Mouse (Mus musculus) limb, embryonic 14.5 days (tissue): ENCODE results near the gene Traf3. TPM values are rescaled to one million over a fixed set of nuclear protein-coding genes. Genes with fewer than 3 reads are reported as not detected.

ENCODE experiments used
- ATAC-seq: fragments of 200-750 bp; cut with Nextera tagmentation; 2 replicates; pipeline ENCODE4 v1.8.0; 2017; ENCODE audit warnings: low read depth, moderate number of reproducible peaks, moderate TSS enrichment; ENCODE audit not compliant: low FRiP score
- DNase-seq: peaks from one replicate; pipeline ENCODE4 v3.0.0-alpha.2; 2015; ENCODE audit warnings: low spot score
- H3K27ac ChIP-seq: fragments of 300-500 bp; sonication (generic); replicated peaks from 2 replicates; pipeline ENCODE4 v1.5.1; 2014; ENCODE audit warnings: low read depth, mild to moderate bottlenecking, low read length, moderate library complexity, mixed read lengths
- H3K27me3 ChIP-seq: fragments of 300-500 bp; sonication (generic); 2 replicates; pipeline ENCODE4 v1.6.1; 2014; ENCODE audit warnings: low read length, mixed read lengths; ENCODE audit not compliant: control insufficient read depth, insufficient read depth
- H3K36me3 ChIP-seq: fragments of 300-500 bp; sonication (generic); 2 replicates; pipeline ENCODE4 v1.6.1; 2014; ENCODE audit warnings: mild to moderate bottlenecking, low read length, moderate library complexity, mixed read lengths; ENCODE audit not compliant: control insufficient read depth, insufficient read depth
- H3K4me1 ChIP-seq: fragments of 300-500 bp; sonication (generic); 2 replicates; pipeline ENCODE4 v1.6.1; 2014; ENCODE audit warnings: antibody characterized with exemption, low read length, mixed read lengths; ENCODE audit not compliant: control insufficient read depth, insufficient read depth
- H3K4me2 ChIP-seq: fragments of 300-500 bp; sonication (generic); replicated peaks from 2 replicates; pipeline ENCODE4 v1.6.1; 2014; ENCODE audit warnings: low read depth, mild to moderate bottlenecking, low read length, moderate library complexity; ENCODE audit not compliant: severe bottlenecking
- H3K4me3 ChIP-seq: fragments of 300-500 bp; sonication (generic); replicated peaks from 2 replicates; pipeline ENCODE4 v1.5.1; 2014; ENCODE audit warnings: low read length
- H3K9ac ChIP-seq: fragments of 300-500 bp; sonication (generic); 2 replicates; pipeline ENCODE4 v1.6.1; 2014; ENCODE audit warnings: mild to moderate bottlenecking, low read depth, low read length, moderate library complexity; ENCODE audit not compliant: severe bottlenecking
- H3K9me3 ChIP-seq: fragments of 300-500 bp; sonication (generic); 2 replicates; pipeline ENCODE4 v1.6.1; 2016; ENCODE audit warnings: low read length; ENCODE audit not compliant: control insufficient read depth
- POLR2A ChIP-seq: fragments of 200-500 bp; IDR thresholded peaks from 2 replicates; pipeline ENCODE4 v1.8.0; 2012; ENCODE audit warnings: inconsistent platforms, mild to moderate bottlenecking, moderate library complexity, borderline replicate concordance; ENCODE audit not compliant: insufficient read depth, insufficient read length; ENCODE audit errors: extremely low read depth
- WGBS: fragments of 180-500 bp; shearing (Covaris S2); extraction: QIAGEN DNeasy Blood & Tissue Kit; methylation state at CpG from one replicate; pipeline ENCODE4 v1.1.7; 2014; 5-methylcytosine and 5-hydroxymethylcytosine counted together
- polyA plus RNA-seq, 2 experiments: library from polyadenylated mRNA; depleted of rRNA in 1 of 2; stranded (reverse) in 1 of 2; unstranded in 1 of 2; fragments of >200 nt; fragmentation: Nextera tagmentation in 1 of 2; extraction: Ambion mirVana in 1 of 2; gene quantifications; 2 replicates each; pipeline versions ENCODE4 v1.2.1 to v1.2.3; 2012 to 2014

Traf3 gene
- polyA plus RNA-seq, 2 experiments: 12.8 to 20.2 TPM

GRCm38 (mm10) chr12:111143005-111143508 lies 23.1 kb upstream of the Traf3 start:
- H3K4me3 ChIP-seq: no peak overlapping the region
- no peak overlapping the region for H3K9ac ChIP-seq
- H3K27ac ChIP-seq: 0 out of 2 replicates have a peak overlapping the region, but pooled peaks have one; percentile 26
- H3K36me3 ChIP-seq: no peaks in the 10 kb centered on the region
- no peaks in the 10 kb centered on the region for H3K27me3 ChIP-seq
- peak overlapping the region; percentile 22; the same call in 1 of the 2 replicates for H3K4me2 ChIP-seq
- TF ChIP-seq POLR2A: no peak
- peaks cover 18% of the 10 kb centered on the region for H3K4me1 ChIP-seq
- no peak for DNase-seq
- WGBS: 22% methylated on average over 12 of the region's 12 CpGs
- peak; percentile 11; the same call in 1 of the 2 replicates for ATAC-seq
- H3K9me3 ChIP-seq: no peaks in the 10 kb centered on the region

GRCm38 (mm10) chr12:111143509-111144063 lies 22.6 kb upstream of the Traf3 start:
- ATAC-seq: peak; percentile 51
- Histone ChIP-seq H3K27ac (peak overlapping the region; percentile 26; the same call in 1 of the 2 replicates), H3K9ac (peak overlapping the region; percentile 21; the same call in 1 of the 2 replicates), H3K36me3 (no peaks in the 10 kb centered on the region), H3K4me1 (peaks cover 18% of the 10 kb centered on the region), H3K4me2 (peak overlapping the region; percentile 22; the same call in 1 of the 2 replicates), H3K27me3 (no peaks in the 10 kb centered on the region), H3K9me3 (no peaks in the 10 kb centered on the region), H3K4me3 (no peak overlapping the region)
- TF ChIP-seq POLR2A: no peak
- DNase-seq: peak; percentile 56
- 50% methylated on average over 13 of the region's 16 CpGs for WGBS

GRCm38 (mm10) chr12:111144598-111144997 lies 21.6 kb upstream of the Traf3 start:
- Histone ChIP-seq H3K27me3 (no peaks in the 10 kb centered on the region), H3K9me3 (no peaks in the 10 kb centered on the region), H3K4me1 (peaks cover 18% of the 10 kb centered on the region), H3K27ac (no peak overlapping the region), H3K9ac (no peak overlapping the region), H3K4me2 (no peak overlapping the region), H3K4me3 (no peak overlapping the region), H3K36me3 (no peaks in the 10 kb centered on the region)
- WGBS: 97% methylated on average over 2 of the region's 2 CpGs
- TF ChIP-seq POLR2A: no peak
- DNase-seq: no peak
- ATAC-seq: no peak

GRCm38 (mm10) chr12:111145269-111145668 lies 20.9 kb upstream of the Traf3 start:
- no peak overlapping the region for H3K27ac ChIP-seq

GRCm38 (mm10) chr12:111149495-111150235 lies 16.5 kb upstream of the Traf3 start:
- no peaks in the 10 kb centered on the region for H3K9me3 ChIP-seq
- peaks cover 19% of the 10 kb centered on the region for H3K4me1 ChIP-seq
- no peaks in the 10 kb centered on the region for H3K36me3 ChIP-seq
- 63% methylated on average over 17 of the region's 17 CpGs for WGBS
- no peak overlapping the region for H3K9ac ChIP-seq
- DNase-seq: no peak
- H3K4me2 ChIP-seq: no peak overlapping the region
- ATAC-seq: 0 out of 2 replicates have a peak, but pooled peaks have one; percentile 12
- TF ChIP-seq POLR2A: no peak
- H3K4me3 ChIP-seq: no peak overlapping the region
- no peaks in the 10 kb centered on the region for H3K27me3 ChIP-seq
- no peak overlapping the region for H3K27ac ChIP-seq

More at GRCm38 (mm10) chr12:111145269-111145668, 20.9 kb upstream of the Traf3 start:
- Histone ChIP-seq H3K36me3 (no peaks in the 10 kb centered on the region), H3K4me2 (no peak overlapping the region), H3K4me3 (no peak overlapping the region), H3K9me3 (no peaks in the 10 kb centered on the region), H3K4me1 (peaks cover 20% of the 10 kb centered on the region), H3K27me3 (no peaks in the 10 kb centered on the region), H3K9ac (no peak overlapping the region)
- no peak for DNase-seq
- TF ChIP-seq POLR2A: no peak
- WGBS: 46% methylated on average over 9 of the region's 9 CpGs
- no peak for ATAC-seq
